Mouse (Mus musculus) liver, embryonic 11.5 days (tissue): ENCODE data around the gene Apcs. TPM values are rescaled to one million over a fixed set of nuclear protein-coding genes. Genes with fewer than 3 reads are reported as not detected.

Experiments
- ATAC-seq: fragments of 200-750 bp; cut with Nextera tagmentation; replicated peaks from 2 replicates; pipeline ENCODE4 v1.8.0; 2017; ENCODE audit warnings: moderate number of reproducible peaks, mild to moderate bottlenecking, moderate TSS enrichment, moderate library complexity; ENCODE audit not compliant: low FRiP score
- DNase-seq: peaks from one replicate; pipeline ENCODE4 v3.0.0-alpha.2; 2017; ENCODE audit warnings: low spot score
- H3K27ac ChIP-seq: fragments of 300-500 bp; sonication (generic); 2 replicates; pipeline ENCODE4 v1.5.1; 2014; ENCODE audit warnings: mild to moderate bottlenecking, low read depth, low read length, control low read depth
- H3K27me3 ChIP-seq: fragments of 300-500 bp; sonication (generic); replicated peaks from 2 replicates; pipeline ENCODE4 v1.6.1; 2014; ENCODE audit warnings: low read length, mixed read lengths; ENCODE audit not compliant: control insufficient read depth, insufficient read depth
- H3K36me3 ChIP-seq: fragments of 300-500 bp; sonication (generic); 2 replicates; pipeline ENCODE4 v1.6.1; 2014; ENCODE audit warnings: mild to moderate bottlenecking, low read length, moderate library complexity, mixed read lengths; ENCODE audit not compliant: control insufficient read depth, insufficient read depth
- H3K4me1 ChIP-seq: fragments of 300-500 bp; sonication (generic); replicated peaks from 2 replicates; pipeline ENCODE4 v1.6.1; 2014; ENCODE audit warnings: low read length, mixed read lengths; ENCODE audit not compliant: control insufficient read depth, insufficient read depth
- H3K4me2 ChIP-seq: fragments of 300-500 bp; sonication (generic); 2 replicates; pipeline ENCODE4 v1.6.1; 2014; ENCODE audit warnings: mild to moderate bottlenecking, control low read depth, moderate library complexity
- H3K4me3 ChIP-seq: fragments of 300-500 bp; sonication (generic); 2 replicates; pipeline ENCODE4 v1.5.1; 2014; ENCODE audit warnings: low read depth, low read length, control low read depth
- H3K9ac ChIP-seq: fragments of 300-500 bp; sonication (generic); 2 replicates; pipeline ENCODE4 v1.6.1; 2014; ENCODE audit warnings: low read depth, low read length, control low read depth
- H3K9me3 ChIP-seq: fragments of 300-500 bp; sonication (generic); 2 replicates; pipeline ENCODE4 v1.6.1; 2016; ENCODE audit warnings: low read length, inconsistent platforms, mixed read lengths; ENCODE audit not compliant: control insufficient read depth
- WGBS: fragments of 180-500 bp; shearing (Covaris S2); extraction: QIAGEN DNeasy Blood & Tissue Kit; methylation state at CpG from one replicate; pipeline ENCODE4 v1.1.7; 2014; 5-methylcytosine and 5-hydroxymethylcytosine counted together
- polyA plus RNA-seq: library from polyadenylated mRNA; unstranded; fragments of >200 nt; fragmentation: Nextera tagmentation; extraction: Ambion mirVana; gene quantifications from 2 replicates; pipeline ENCODE4 v1.2.1, GENCODE M21; 2014

Gene Apcs
- polyA plus RNA-seq, 1 experiment from 2014 or later: 5.1 TPM

GRCm38 (mm10) chr1:172847044-172847761 lies 47.6 kb downstream of the Apcs start:
- no peaks in the 10 kb centered on the region for H3K9me3 ChIP-seq
- 81% methylated on average over 2 of the region's 2 CpGs for WGBS
- DNase-seq (no peak), ATAC-seq (no peak)
- H3K27ac ChIP-seq: no peak overlapping the region
- H3K4me3 ChIP-seq: no peak overlapping the region
- no peak overlapping the region for H3K9ac ChIP-seq
- no peaks in the 10 kb centered on the region for H3K36me3 ChIP-seq
- no peak overlapping the region for H3K4me2 ChIP-seq
- H3K4me1 ChIP-seq: no peaks in the 10 kb centered on the region
- H3K27me3 ChIP-seq: no peaks in the 10 kb centered on the region

Other genes starting within 250 kb of the Apcs start
- gene Crp, start 197.0 kb downstream of the Apcs start, polyA plus RNA-seq: 3.5 and 5.8 TPM in 2 replicates
- not detected in 2 replicates for gene Olfr16, start 55.4 kb upstream of the Apcs start, polyA plus RNA-seq
- 0.05 TPM in 1 of 2 replicates, not detected in the other for gene Olfr1408, start 242.3 kb upstream of the Apcs start, polyA plus RNA-seq